Mouse (Mus musculus) thymus, postnatal 36 days (tissue): Measurements from ENCODE around the gene Arhgap25.
"Not testable (repeated sequence)": the region's sequence is repeated elsewhere in the genome, so short reads cannot be mapped to it uniquely, and the experiment has no call there.

ENCODE experiments used
- DNase-seq, 2 experiments: peaks; one replicate each; pipeline ENCODE4 v3.0.0; 2022; ENCODE audit warnings: mixed read lengths in 2 of 2

Arhgap25 gene

DNA sequence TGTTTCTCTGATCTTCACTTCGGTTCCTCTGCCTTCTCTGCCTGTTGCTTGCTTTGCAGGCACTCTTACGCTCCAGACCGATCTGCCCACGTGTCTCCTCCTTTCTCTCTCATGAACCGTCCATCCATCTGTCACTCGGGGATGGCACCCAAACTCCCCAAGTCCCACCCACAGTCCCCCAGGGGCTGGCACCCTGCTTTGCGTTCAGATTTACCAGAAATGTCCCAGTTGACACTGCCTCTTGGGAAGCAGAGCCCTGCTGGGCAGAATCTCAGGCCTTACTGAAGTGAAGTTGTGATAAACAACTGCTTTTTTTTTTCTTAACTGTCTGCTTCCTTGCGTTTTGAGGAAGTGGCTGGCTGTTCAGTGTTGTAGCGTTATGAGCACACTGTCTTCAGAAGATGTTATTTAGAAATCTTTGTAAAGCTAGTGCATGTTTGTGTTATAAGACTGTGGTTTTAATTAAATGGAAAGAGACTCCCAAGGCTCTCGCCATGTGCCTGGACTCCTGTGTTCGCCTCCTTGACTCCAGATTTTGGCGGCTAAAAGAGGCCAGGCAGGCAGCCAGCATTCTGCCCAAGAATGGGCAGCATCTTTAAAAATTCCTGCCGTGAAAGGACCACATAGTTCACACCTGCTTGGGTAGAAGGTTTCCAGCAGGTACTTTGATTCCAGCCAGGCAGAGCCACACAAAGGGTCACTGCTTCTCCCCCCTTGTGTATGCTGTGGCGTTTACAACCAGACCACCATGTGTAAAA is at the start of gene Arhgap25:
Gene Arhgap25 (minus strand): TSS at position 307 of the 758 bp plus-strand sequence.
- peak; percentile 73 to 76 for DNase-seq

DNA sequence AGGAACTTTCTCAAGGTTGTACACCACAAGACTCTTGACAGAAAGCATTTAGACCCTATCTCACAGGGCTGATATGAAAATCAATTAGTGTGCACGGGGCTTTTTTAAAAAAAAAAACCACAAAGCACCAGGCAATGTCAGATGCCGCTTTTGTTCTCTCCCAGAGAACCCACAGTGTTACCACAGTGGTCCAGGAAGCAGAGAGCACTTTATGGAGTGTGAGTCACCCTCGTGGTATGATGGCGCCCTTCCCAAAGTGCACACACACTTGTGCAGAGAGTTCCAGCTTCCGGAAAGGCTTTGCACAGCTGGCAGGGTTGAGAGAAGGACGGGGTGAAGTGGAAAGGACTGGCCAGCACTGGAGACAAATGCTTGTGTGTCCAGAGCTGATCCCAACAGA is 49.4 kb upstream of the Arhgap25 start:
- no peak for DNase-seq

GRCm38 (mm10) chr6:87581581-87581980 is 48.5 kb upstream of the Arhgap25 start:
- DNase-seq, result no peak

- no peak for DNase-seq
Measured at GRCm38 (mm10) chr6:87581071-87581470, 48.0 kb upstream of the Arhgap25 start.

- no peak for DNase-seq
Measured at GRCm38 (mm10) chr6:87578247-87578646, 45.2 kb upstream of the Arhgap25 start.

GRCm38 (mm10) chr6:87576648-87577330 is 43.7 kb upstream of the Arhgap25 start:
- no peak for DNase-seq

DNA sequence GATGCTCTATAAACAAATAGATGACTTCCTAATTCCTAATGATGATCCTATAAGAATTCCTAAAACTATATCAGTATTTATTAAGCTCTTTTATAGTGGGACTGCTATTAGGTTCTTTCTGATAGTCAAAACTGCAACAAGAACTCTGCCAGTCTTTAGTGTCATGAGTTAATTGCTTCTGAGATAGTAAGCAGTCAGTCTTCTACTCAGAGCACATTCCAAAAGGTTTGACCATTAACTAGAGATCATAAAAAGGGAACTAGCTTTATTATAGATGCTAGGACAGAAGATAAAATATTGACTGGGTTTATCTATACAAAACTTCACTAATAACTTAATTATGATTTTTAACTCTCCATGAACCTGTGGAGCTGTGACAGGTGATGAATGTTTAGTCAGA is 38.8 kb upstream of the Arhgap25 start:
- not testable (repeated sequence) for DNase-seq

DNA sequence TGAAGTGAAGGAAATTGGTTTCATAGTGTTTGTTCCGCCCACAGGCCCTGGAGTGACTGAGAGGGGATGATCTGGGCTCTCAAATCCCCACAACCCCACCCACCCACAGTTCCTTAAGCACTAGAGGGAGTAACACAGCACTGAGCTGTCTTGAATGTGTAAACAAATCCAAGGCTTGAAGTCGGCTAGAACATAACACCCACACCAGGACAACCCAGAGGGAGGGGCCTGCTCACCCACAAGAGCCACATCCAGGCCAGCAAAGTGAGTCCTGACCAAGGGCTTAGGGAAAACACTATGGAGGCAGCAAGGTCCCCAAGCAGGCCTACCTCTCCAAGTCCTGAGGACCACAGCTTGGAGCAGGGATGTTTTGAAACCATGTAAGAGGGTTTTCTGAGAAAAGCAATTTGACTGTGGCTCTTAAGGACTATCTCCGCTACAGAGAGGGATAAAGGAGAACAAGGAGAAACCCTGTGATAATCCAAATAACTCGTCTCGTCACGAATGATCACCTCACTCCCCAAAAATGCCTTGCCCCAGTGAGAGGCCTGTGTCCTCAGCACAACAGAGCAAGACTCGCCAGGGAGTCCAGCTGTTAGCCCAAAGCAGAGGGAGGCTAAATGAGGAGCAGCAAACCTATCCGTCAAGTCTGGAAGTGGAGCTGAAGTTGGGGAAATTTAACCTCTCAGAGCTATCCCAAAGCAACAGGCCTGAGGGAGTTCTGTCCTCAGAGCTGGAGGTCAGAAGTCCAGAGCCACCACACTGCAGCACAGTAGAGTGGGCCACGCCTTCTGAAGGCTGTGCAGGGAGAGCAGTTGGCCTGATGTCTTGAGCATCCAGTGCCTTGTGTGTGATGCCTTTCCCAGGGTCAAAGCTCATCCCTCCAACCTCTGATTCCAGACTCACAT is 34.9 kb upstream of the Arhgap25 start:
- DNase-seq, result no peak

DNA sequence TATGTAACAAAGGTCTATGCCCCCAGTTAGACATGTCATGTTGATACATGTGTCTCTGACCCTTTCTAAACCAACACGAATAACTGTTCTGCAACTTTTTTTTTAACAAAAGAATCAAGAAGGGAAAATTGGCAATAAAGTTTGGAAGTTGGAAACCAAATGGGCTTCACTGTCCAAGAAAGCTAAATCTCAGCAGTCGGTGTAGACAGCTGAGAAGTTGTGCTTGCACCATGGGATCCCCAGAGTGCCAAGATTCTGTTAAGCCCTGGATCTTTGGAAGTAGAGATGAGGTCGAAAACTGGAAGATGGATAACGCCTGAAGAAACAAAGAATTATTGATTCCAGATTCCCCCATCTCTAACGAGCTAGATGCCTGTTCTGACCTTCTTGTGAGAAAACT is 32.1 kb upstream of the Arhgap25 start:
- DNase-seq, result no peak

DNA sequence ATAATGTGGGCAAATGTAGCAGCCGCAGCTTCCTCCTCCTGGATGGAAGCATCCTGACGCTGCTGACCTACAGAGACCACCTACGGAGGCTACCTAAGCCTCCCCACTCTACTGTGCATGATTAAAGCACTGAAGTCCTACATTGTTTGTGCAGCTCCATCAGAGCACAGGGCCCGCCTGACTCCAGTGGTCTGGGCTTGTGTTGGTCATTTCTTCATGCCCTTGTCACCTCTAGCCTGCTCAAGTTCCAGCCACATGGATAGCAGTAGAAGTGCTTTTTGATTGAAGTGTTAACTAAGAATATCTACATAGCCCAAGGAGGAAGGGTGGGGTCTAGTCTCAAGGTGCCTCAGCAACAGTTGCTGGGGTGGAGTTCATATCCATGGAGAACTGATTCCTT is 31.3 kb upstream of the Arhgap25 start:
- DNase-seq, result no peak

DNA sequence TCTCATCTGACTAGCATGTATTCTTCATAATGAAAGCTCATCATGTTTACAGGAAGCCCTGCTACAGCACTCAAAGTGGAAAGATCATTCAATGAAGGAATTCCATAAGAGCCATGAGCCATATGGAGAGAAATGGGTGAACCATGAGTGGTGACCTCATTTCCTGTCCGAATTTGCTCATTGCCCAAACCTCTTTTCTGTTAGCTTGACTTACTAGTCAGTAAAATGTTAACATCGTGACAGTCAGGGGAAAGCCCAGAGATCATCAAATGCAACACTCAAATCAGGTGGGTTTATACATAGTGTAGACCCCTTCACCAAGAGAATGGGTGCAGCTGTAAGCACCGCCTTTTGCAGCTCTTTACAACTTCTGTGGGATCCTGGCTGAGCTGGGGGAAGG is 20.7 kb upstream of the Arhgap25 start:
- DNase-seq, result no peak

- DNase-seq, result peak in 1 of 2 experiments; percentile 39
Measured at GRCm38 (mm10) chr6:87552054-87552807, 19.2 kb upstream of the Arhgap25 start.

- peak; percentile 69 to 79 for DNase-seq
Measured at GRCm38 (mm10) chr6:87547836-87548235, 14.8 kb upstream of the Arhgap25 start.

DNA sequence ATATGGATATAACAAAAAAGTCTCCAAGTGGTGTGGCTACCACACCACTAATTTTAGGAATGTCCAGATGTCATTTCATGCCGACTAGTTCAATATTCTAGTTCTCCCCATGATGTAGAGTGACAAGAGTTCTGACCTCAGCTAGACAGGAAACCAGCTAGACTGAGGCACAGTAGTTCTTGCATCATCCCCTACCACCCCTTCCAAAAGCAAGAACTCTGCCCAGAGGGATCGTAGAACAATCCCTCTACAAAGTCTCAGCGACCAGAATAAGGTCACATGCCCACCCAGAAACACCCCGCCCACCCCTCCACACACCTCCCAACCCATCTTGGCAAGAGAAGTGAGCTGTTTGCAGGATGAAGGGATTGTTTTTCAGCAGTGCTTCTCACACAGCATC is 14.4 kb upstream of the Arhgap25 start:
- no peak for DNase-seq

- no peak for DNase-seq
Measured at GRCm38 (mm10) chr6:87545331-87546217, 12.5 kb upstream of the Arhgap25 start.

GRCm38 (mm10) chr6:87542027-87542426 is 9.0 kb upstream of the Arhgap25 start:
- peak; percentile 84 to 90 for DNase-seq

DNA sequence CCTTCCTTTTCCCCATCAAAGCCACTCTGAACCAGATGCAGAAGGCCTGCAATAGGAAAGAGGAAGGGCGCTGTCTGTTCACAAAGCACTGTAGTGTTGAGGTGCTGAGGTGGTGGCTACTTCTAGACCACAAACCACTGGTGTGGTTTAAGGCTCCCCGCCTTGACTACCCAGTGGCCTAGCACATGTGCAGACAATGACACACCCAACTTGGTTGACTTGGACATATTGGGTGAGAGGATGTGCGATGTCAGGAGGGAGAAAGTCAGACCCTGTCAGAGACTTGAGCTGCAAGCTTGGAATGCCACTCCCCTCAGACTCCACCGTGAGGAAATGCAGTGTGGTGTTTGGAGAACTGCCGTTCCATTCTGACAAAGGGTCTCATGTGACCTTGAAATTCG is 8.1 kb upstream of the Arhgap25 start:
- peak; percentile 55 to 59 for DNase-seq

- DNase-seq, result no peak
Measured at GRCm38 (mm10) chr6:87538376-87539270, 5.6 kb upstream of the Arhgap25 start.

DNA sequence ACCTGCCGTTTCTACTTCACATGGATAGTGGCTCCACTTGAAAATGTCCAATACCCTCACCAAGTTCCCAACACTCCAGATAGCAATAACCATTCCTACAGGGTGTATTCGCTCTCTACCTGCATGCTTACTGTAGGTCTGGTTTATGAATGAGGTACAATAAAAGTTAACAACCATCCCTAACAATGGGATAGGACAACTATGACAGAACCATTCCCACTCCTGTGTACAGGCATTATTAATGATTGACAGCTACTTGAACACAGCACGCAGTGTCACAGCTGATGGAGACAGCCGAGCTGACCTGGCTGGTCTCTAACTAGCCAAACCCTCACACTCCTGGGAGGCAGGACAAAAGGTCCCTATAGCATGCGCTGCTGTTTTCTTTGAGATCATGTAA is 4.6 kb upstream of the Arhgap25 start:
- no peak for DNase-seq

DNA sequence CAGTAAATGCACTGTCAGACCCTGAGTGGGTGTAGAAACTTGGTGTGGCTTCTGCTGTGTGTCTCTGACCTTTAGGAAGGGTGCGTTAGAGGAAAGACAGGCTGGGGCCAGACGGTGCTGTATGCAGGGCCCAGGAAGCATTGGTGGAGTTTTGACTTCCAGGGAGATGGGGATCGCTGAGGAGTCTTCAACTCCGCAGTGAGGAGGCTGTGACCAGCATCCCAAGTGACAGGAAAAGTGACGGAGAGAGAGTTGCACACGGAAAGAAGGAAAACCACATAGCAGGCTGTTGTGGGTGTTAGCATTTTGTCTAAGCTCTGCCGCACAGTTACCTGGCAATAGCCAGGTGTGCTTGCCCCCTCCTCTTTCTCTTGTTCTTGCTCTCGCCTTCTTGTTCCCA is 3.2 kb upstream of the Arhgap25 start:
- no peak for DNase-seq
